Mouse (Mus musculus): Measurements from ENCODE around the gene Wdr1. TPM values are rescaled to one million over a fixed set of nuclear protein-coding genes. Genes with fewer than 3 reads are reported as not detected.
"Not testable (repeated sequence)": the region's sequence is repeated elsewhere in the genome, so short reads cannot be mapped to it uniquely, and the experiment has no call there.

Gene Wdr1
- polyA plus RNA-seq, 1 experiment from 2014 or later, result 241 TPM

GRCm38 (mm10) chr5:38483518-38484110, 79.4 kb downstream of the Wdr1 start:
- Histone ChIP-seq H3K36me3 (ENCODE audit: control insufficient read depth, insufficient read depth, low read length) (no peaks in the 10 kb centered on the region), H3K9me3 (ENCODE audit: control insufficient read depth, low read length) (no peaks in the 10 kb centered on the region), H3K4me1 (ENCODE audit: control insufficient read depth, insufficient read depth, low read length) (peaks cover 12% of the 10 kb centered on the region), H3K4me2 (ENCODE audit: low read depth, low read length) (no peak overlapping the region), H3K4me3 (ENCODE audit: low read depth, low read length) (no peak overlapping the region), H3K9ac (ENCODE audit: low read depth, low read length) (no peak overlapping the region), H3K27me3 (replicated peaks; ENCODE audit: control insufficient read depth, insufficient read depth, low read length) (no peaks in the 10 kb centered on the region), H3K27ac (replicated peaks; ENCODE audit: low read depth, low read length) (no peak overlapping the region)
- peak; percentile 68 for DNase-seq (ENCODE audit: low spot score)
- peak; percentile 70; the same call in 1 of the 2 replicates for ATAC-seq (ENCODE audit: low read depth)
- 41% methylated on average over 7 of the region's 7 CpGs for WGBS

GRCm38 (mm10) chr5:38480822-38481707, 82.0 kb downstream of the Wdr1 start:
- Histone ChIP-seq H3K4me3 (ENCODE audit: low read depth, low read length) (no peak overlapping the region), H3K27ac (replicated peaks; ENCODE audit: low read depth, low read length) (no peak overlapping the region)

GRCm38 (mm10) chr5:38479908-38480725, 82.9 kb downstream of the Wdr1 start:
- Histone ChIP-seq H3K27me3 (replicated peaks; ENCODE audit: control insufficient read depth, insufficient read depth, low read length) (no peaks in the 10 kb centered on the region), H3K4me3 (ENCODE audit: low read depth, low read length) (peak overlapping the region; percentile 29), H3K4me1 (ENCODE audit: control insufficient read depth, insufficient read depth, low read length) (peaks cover 11% of the 10 kb centered on the region), H3K36me3 (ENCODE audit: control insufficient read depth, insufficient read depth, low read length) (no peaks in the 10 kb centered on the region), H3K9me3 (ENCODE audit: control insufficient read depth, low read length) (no peaks in the 10 kb centered on the region), H3K27ac (replicated peaks; ENCODE audit: low read depth, low read length) (0 out of 2 replicates have a peak overlapping the region, but pooled peaks have one; percentile 8), H3K9ac (ENCODE audit: low read depth, low read length) (peak overlapping the region; percentile 41; the same call in 1 of the 2 replicates), H3K4me2 (ENCODE audit: low read depth, low read length) (peak overlapping the region; percentile 53)
- DNase-seq (ENCODE audit: low spot score) (peak; percentile 79), ATAC-seq (ENCODE audit: low read depth) (peak; percentile 51; the same call in 1 of the 2 replicates)
- 21% methylated on average over 20 of the region's 22 CpGs for whole genome bisulfite sequencing

More at GRCm38 (mm10) chr5:38480822-38481707, 82.0 kb downstream of the Wdr1 start:
- H3K27me3 ChIP-seq (replicated peaks; ENCODE audit: control insufficient read depth, insufficient read depth, low read length), result no peaks in the 10 kb centered on the region
- DNase-seq (ENCODE audit: low spot score) (no peak), ATAC-seq (ENCODE audit: low read depth) (no peak)
- 74% methylated on average over 10 of the region's 10 CpGs for WGBS
- no peaks in the 10 kb centered on the region for H3K36me3 ChIP-seq (ENCODE audit: control insufficient read depth, insufficient read depth, low read length)
- H3K9ac ChIP-seq (ENCODE audit: low read depth, low read length), result no peak overlapping the region
- peak overlapping the region; percentile 53; the same call in 1 of the 2 replicates for H3K4me2 ChIP-seq (ENCODE audit: low read depth, low read length)
- no peaks in the 10 kb centered on the region for H3K9me3 ChIP-seq (ENCODE audit: control insufficient read depth, low read length)
- H3K4me1 ChIP-seq (ENCODE audit: control insufficient read depth, insufficient read depth, low read length), result peaks cover 11% of the 10 kb centered on the region

GRCm38 (mm10) chr5:38479545-38479907, 83.5 kb downstream of the Wdr1 start:
- 0 out of 2 replicates have a peak overlapping the region, but pooled peaks have one; percentile 8 for H3K27ac ChIP-seq (replicated peaks; ENCODE audit: low read depth, low read length)

GRCm38 (mm10) chr5:38479027-38479426, 84.0 kb downstream of the Wdr1 start:
- H3K27me3 ChIP-seq (replicated peaks; ENCODE audit: control insufficient read depth, insufficient read depth, low read length), result no peaks in the 10 kb centered on the region
- DNase-seq (ENCODE audit: low spot score) (peak; percentile 39), ATAC-seq (ENCODE audit: low read depth) (no peak; the same call in 1 of the 2 replicates)
- no peak overlapping the region for H3K4me3 ChIP-seq (ENCODE audit: low read depth, low read length)
- no peak overlapping the region for H3K27ac ChIP-seq (replicated peaks; ENCODE audit: low read depth, low read length)
- H3K4me1 ChIP-seq (ENCODE audit: control insufficient read depth, insufficient read depth, low read length), result peaks cover 11% of the 10 kb centered on the region
- no peak overlapping the region for H3K9ac ChIP-seq (ENCODE audit: low read depth, low read length)
- H3K36me3 ChIP-seq (ENCODE audit: control insufficient read depth, insufficient read depth, low read length), result no peaks in the 10 kb centered on the region
- 27% methylated on average over 3 of the region's 4 CpGs for WGBS
- H3K9me3 ChIP-seq (ENCODE audit: control insufficient read depth, low read length), result no peaks in the 10 kb centered on the region
- H3K4me2 ChIP-seq (ENCODE audit: low read depth, low read length), result no peak overlapping the region

More at GRCm38 (mm10) chr5:38479545-38479907, 83.5 kb downstream of the Wdr1 start:
- H3K9me3 ChIP-seq (ENCODE audit: control insufficient read depth, low read length); DNase-seq (ENCODE audit: low spot score); H3K27me3 ChIP-seq (replicated peaks; ENCODE audit: control insufficient read depth, insufficient read depth, low read length); ATAC-seq (ENCODE audit: low read depth); H3K36me3 ChIP-seq (ENCODE audit: control insufficient read depth, insufficient read depth, low read length): not testable (repeated sequence)
- H3K9ac ChIP-seq (ENCODE audit: low read depth, low read length), result peak overlapping the region; percentile 41; the same call in 1 of the 2 replicates
- peaks cover 11% of the 10 kb centered on the region for H3K4me1 ChIP-seq (ENCODE audit: control insufficient read depth, insufficient read depth, low read length)
- H3K4me2 ChIP-seq (ENCODE audit: low read depth, low read length), result peak overlapping the region; percentile 53
- peak overlapping the region; percentile 29 for H3K4me3 ChIP-seq (ENCODE audit: low read depth, low read length)

- Histone ChIP-seq H3K9me3 (ENCODE audit: control insufficient read depth, low read length) (no peaks in the 10 kb centered on the region), H3K27me3 (replicated peaks; ENCODE audit: control insufficient read depth, insufficient read depth, low read length) (no peaks in the 10 kb centered on the region), H3K36me3 (ENCODE audit: control insufficient read depth, insufficient read depth, low read length) (no peaks in the 10 kb centered on the region), H3K4me3 (ENCODE audit: low read depth, low read length) (no peak overlapping the region), H3K9ac (ENCODE audit: low read depth, low read length) (no peak overlapping the region), H3K4me2 (ENCODE audit: low read depth, low read length) (no peak overlapping the region), H3K4me1 (ENCODE audit: control insufficient read depth, insufficient read depth, low read length) (peaks cover 11% of the 10 kb centered on the region), H3K27ac (replicated peaks; ENCODE audit: low read depth, low read length) (no peak overlapping the region)
- WGBS, result 83% methylated on average over 7 of the region's 7 CpGs
- ATAC-seq (ENCODE audit: low read depth) (no peak), DNase-seq (ENCODE audit: low spot score) (peak; percentile 23)
Observed at GRCm38 (mm10) chr5:38477731-38478445, 85.1 kb downstream of the Wdr1 start.

- Histone ChIP-seq H3K36me3 (ENCODE audit: control insufficient read depth, insufficient read depth, low read length) (no peaks in the 10 kb centered on the region), H3K9ac (ENCODE audit: low read depth, low read length) (no peak overlapping the region), H3K4me3 (ENCODE audit: low read depth, low read length) (no peak overlapping the region), H3K4me2 (ENCODE audit: low read depth, low read length) (no peak overlapping the region), H3K4me1 (ENCODE audit: control insufficient read depth, insufficient read depth, low read length) (peaks cover 11% of the 10 kb centered on the region), H3K9me3 (ENCODE audit: control insufficient read depth, low read length) (no peaks in the 10 kb centered on the region), H3K27ac (replicated peaks; ENCODE audit: low read depth, low read length) (no peak overlapping the region), H3K27me3 (replicated peaks; ENCODE audit: control insufficient read depth, insufficient read depth, low read length) (no peaks in the 10 kb centered on the region)
- no peak for DNase-seq (ENCODE audit: low spot score)
- WGBS, result 83% methylated on average over 25 of the region's 25 CpGs
- ATAC-seq (ENCODE audit: low read depth), result no peak
Observed at GRCm38 (mm10) chr5:38476861-38477565, 86.0 kb downstream of the Wdr1 start.
